Mouse (Mus musculus) brain, embryonic 14.5 days (tissue): ENCODE measurements around the gene Pla2g1b. TPM values are rescaled to one million over a fixed set of nuclear protein-coding genes. Genes with fewer than 3 reads are reported as not detected.
"Not testable (repeated sequence)": the region's sequence is repeated elsewhere in the genome, so short reads cannot be mapped to it uniquely, and the experiment has no call there.

Experiments
- DNase-seq: peaks from one replicate; pipeline ENCODE4 v3.0.0-alpha.2; 2011; ENCODE audit warnings: low read depth
- CTCF ChIP-seq: fragments of 200-500 bp; IDR thresholded peaks from 2 replicates; pipeline ENCODE4 v1.5.1; 2012; ENCODE audit warnings: inconsistent platforms, mild to moderate bottlenecking, moderate library complexity, borderline replicate concordance; ENCODE audit not compliant: insufficient read depth, insufficient read length; ENCODE audit errors: extremely low read depth
- POLR2A ChIP-seq: fragments of 200-500 bp; IDR thresholded peaks from 2 replicates; pipeline ENCODE4 v1.6.1; 2012; ENCODE audit warnings: mild to moderate bottlenecking, inconsistent platforms, borderline replicate concordance; ENCODE audit not compliant: poor library complexity, insufficient read depth, insufficient read length, severe bottlenecking; ENCODE audit errors: extremely low read depth
- polyA plus RNA-seq: library from polyadenylated mRNA; depleted of rRNA; stranded (reverse); fragments of >200 nt; gene quantifications from 2 replicates; pipeline ENCODE4 v1.2.3, GENCODE M21; 2012

Gene Pla2g1b
- polyA plus RNA-seq, 1 experiment = not detected

DNA sequence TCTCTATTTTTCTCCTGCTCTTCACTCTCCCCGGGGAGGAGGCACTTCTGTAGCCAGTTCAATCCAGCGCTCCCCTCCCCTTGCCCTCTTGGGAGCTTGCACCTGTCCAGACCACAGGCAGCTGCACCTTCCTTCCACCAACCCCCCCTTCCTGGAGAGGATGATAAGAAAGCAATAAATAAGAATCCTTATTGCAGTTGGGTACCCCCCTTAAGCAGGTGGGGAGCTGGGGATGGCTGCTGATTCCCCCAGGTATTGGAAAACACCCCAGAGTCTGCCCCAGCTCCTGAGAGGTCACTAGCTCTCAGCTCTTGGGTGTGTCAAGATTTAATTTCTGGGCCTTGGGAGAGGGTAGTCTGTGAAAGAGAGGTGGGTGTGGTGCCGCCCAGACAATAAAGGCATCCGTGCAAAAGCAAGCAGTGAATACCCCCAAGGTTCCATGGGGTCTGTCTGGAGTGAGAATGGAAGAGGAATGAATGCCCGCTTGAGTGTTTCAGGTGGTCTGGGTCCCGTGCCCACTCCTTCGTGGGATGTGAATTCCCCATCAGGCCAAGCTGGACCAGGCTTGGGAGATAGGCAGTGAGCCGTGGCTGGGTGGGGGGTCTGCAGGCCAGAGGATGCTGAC, 30.2 kb upstream of the Pla2g1b start:
- TF ChIP-seq POLR2A (no peak), CTCF (no peak)
- no peak for DNase-seq

DNA sequence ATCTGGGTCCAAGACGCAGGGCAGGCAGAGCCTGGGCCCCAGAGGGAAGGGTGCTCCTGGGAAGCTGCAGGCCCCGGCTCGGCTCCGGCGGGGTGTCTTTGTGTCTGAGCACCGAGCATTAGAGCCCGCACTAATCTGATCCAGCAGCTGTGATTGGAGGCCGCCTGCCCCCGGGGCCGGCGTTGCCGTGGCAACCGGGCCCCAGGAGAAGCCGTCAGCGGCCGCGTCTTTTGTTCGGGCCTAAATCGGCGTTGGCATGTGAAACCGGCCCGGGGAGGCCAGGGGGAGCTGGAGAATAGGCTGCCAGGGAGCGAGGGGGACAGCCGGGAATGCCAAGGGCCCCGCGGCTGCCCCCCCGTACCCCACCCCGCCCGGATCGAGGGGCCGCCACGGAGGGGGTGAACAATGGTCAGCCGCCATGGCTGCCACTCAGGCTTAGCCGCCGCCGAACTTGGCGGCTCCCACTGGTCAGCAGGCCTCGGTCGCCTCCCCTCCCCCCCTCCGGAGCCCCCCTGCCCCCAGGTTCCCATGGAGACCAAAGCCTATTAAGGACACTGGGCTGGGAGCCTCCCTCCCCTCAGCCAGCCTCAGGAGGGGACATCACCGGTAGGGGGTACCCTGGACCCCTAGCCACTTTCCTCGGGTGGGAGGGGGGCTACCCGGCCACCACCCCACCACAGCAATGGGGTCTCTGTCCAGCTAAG, 29.5 kb upstream of the Pla2g1b start:
- DNase-seq = peak; percentile 99
- TF ChIP-seq CTCF = 0 out of 2 replicates have a peak, but pooled peaks have one; percentile 17
- peak; percentile 42; the same call in 1 of the 2 replicates for TF ChIP-seq POLR2A

DNA sequence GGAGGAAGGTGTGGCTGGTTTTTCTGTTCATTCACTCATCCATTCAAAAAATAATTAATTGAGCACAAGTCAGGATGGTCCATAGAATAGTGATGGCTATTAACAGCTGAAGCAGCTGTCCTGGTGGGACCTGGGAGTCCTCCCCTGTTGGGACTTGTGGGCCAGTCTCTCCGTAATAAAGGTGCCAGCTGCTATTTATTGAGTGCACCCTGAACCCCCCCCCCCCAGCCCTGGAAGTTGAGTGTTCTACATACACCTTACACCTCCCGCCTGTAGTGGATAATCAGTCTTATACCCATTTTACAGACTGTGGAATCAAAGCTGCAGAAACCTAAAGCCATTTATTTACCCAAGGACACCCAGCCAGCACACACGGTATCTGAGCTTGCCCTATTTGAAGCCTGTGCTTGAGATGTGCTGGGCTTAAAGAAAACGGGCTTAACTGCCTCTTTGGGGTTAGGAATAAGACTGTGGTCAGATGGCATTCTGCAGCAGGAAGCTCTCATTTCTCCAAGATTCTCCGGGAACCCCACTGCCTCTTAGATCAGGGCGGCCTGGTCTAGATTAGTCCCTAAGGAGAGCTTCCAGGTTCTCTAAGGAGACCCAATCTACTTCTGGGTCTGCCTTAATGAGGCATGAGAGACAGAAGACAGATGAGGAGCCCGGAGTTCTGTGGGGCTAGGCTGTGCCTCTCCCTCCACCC, 28.7 kb upstream of the Pla2g1b start:
- TF ChIP-seq POLR2A (no peak), CTCF (no peak)
- DNase-seq = no peak

DNA sequence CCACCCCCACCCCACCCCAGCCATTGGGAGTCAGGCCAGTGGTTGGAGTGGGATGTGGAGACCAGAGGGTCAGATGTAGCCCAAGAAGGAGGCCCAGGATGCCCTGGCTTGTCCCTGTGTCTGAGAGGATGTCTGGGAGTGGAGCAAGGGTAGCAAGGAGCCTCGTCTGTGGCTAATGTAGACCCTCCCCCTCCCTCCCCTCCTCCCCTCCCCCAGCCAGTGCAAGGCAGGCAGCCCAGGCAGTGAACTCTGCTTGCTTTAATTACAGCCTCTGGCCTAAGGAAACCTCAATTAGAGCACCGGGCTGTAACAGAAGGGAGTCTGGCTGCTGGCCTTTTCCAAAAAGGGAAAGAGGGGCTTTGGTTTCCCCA, 28.1 kb upstream of the Pla2g1b start:
- no peak for TF ChIP-seq CTCF
- no peak for TF ChIP-seq POLR2A
- DNase-seq = peak; percentile 87

DNA sequence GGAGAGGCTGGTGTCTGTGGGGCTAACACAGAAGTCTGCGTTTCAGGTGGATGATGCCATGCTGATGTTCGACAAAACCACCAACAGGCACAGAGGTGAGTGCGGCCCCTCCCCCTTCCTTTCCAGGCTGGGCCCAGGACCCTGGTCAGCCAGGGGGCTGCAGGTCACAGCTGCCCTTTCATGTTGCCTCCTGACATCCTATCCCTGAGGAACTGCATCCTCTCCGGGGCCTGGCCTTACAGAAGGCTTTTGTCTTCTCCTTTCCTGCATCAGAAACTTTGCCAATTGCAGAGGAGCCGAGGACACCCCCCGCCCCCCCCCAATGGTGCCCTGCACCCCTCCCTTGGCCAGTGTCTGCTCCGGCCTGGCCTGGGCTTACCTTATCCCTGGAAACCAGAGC, 27.4 kb upstream of the Pla2g1b start:
- DNase-seq = no peak

DNA sequence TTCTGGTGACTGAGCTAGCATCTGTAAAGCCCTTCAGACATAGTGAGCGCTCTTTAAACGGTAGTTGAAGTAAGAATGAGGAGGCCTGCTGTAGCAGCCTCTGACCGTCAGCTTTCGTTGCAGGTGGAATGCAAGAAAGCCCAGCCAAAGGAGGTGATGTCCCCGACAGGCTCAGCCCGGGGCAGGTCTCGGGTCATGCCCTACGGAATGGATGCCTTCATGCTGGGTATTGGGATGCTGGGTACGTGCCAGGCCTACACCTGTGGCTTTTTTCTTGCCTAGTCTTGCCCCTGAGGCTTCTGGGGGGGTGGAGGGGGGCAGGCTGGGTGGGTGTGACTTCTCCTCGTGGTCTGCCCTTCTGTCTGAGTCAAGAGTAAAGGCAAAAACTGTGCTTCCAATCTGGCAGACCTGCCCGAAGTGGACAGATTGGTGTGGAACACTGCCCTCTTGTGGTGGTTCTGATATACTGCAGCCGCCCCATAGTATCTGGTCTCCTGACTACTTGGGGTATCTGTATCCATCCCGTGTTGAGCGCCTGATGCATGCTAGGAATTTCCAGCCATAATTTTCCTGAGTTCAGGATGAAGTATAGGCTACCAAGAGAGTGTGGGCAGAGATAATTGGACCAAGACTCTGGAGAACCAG, 24.7 kb upstream of the Pla2g1b start:
- TF ChIP-seq CTCF = peak; percentile 91
- TF ChIP-seq POLR2A = no peak
- peak; percentile 90 for DNase-seq

More for the DNA sequence above, 27.4 kb upstream of the Pla2g1b start:
- TF ChIP-seq POLR2A (no peak), CTCF (no peak)

DNA sequence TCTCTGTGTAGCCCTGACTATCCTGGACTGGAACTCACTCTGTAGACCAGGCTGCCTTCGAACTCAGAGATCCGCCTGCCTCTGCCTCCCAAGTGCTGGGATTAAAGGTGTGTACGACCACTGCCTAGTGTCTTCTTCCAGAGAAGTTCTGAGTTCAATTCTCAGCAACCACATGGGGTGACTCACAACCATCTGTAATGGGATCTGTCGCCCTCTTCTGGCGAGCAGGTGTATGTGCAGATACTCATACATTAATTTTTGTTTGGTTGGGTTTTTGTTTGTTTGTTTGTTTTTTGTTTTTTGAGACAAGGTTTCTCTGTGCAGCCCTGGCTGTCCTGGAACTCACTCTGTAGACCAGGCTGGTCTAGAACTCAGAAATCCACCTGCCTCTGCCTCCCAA, 23.4 kb upstream of the Pla2g1b start:
- TF ChIP-seq CTCF = peak; percentile 52; the same call in 1 of the 2 replicates
- DNase-seq = not testable (repeated sequence)

DNA sequence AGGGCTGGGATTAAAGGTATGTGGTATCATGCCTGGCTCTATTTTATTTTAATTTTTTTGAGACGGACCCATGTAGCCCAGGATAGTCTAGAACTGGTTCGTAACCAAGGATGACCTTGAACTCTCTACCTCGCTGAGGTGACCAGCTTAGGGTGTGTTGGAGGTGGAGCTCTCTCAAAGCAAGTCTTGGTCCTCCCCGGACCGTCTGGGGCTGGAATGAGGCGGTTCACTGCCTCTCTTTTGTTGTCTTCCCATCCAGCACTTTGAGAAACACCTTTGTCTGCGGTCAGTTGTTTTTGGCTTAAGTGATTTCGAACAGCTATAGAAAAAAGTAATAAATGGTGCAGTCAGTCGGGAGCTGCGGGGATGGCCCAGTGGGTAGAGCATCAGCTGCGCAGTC, 21.9 kb upstream of the Pla2g1b start:
- no peak for TF ChIP-seq CTCF
- DNase-seq = no peak

DNA sequence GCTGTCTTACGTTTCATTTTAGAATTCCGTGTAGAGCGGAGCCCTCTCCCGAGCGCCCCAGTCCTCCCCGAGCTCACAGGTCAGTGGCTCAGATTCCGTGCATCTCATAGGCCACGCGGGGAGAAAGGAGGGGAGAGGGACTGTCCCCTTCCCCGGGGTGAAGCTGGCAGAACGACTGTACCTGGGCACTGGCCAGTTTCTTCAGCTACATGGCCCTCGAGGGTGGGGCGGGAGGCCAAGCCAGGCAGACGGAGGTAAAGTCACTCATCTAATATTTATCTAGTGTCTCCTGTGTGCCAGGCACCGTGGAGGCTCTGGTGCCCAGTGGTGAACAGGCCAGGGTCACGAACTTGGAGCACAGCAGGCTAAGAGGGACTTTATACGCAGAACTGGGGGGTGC, 19.0 kb upstream of the Pla2g1b start:
- TF ChIP-seq CTCF (no peak), POLR2A (no peak)
- DNase-seq = no peak

DNA sequence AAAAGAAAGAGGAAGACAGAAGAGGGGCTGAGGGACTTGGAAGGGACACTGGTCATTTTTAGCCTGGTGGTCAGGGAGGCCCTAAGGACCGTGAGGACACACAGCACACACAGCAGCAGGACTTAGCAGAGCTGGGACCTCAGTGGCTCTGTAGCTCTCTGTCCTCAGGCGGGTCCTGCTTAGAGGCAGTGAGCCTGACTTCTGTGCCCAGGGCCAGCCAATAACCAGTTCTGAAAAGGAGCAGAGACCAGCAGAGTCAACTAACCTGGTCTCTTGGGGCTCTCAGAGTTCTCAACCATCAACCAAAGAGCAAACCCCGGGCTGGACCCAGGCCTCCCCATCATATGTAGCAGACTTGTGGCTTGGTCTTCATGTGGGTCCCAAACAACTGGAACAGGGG, 16.8 kb upstream of the Pla2g1b start:
- no peak for DNase-seq
- TF ChIP-seq POLR2A (no peak), CTCF (no peak)
